Mouse (Mus musculus): ENCODE results near the gene Xirp1. TPM values are rescaled to one million over a fixed set of nuclear protein-coding genes. Genes with fewer than 3 reads are reported as not detected.
A peak's percentile ranks its signal among the peaks of the same experiment; 100 is the strongest.

The Xirp1 gene
- total RNA-seq, 2 experiments from 2014 or later = not detected

- peak; percentile 70 for ATAC-seq (replicated peaks; ENCODE audit: poor library complexity)
Observed at GRCm38 (mm10) chr9:119993092-119993844, 30.1 kb downstream of the Xirp1 start.

GRCm38 (mm10) chr9:119991310-119991709, 32.1 kb downstream of the Xirp1 start:
- no peak for ATAC-seq (replicated peaks; ENCODE audit: poor library complexity)

- ATAC-seq (replicated peaks; ENCODE audit: poor library complexity) = no peak
Observed at GRCm38 (mm10) chr9:119988304-119988703, 35.1 kb downstream of the Xirp1 start.

- no peak for ATAC-seq (replicated peaks; ENCODE audit: poor library complexity)
Observed at GRCm38 (mm10) chr9:119985881-119986574, 37.4 kb downstream of the Xirp1 start.

GRCm38 (mm10) chr9:119984536-119985011, 38.8 kb downstream of the Xirp1 start, which contains the start of gene Csrnp1:
Csrnp1 (minus strand) TSS chr9:119984658.
- ATAC-seq (replicated peaks; ENCODE audit: poor library complexity) = no peak

GRCm38 (mm10) chr9:119983585-119984535, 39.5 kb downstream of the Xirp1 start:
- ATAC-seq (replicated peaks; ENCODE audit: poor library complexity) = peak; percentile 43

GRCm38 (mm10) chr9:119982956-119983551, 40.3 kb downstream of the Xirp1 start:
- peak; percentile 5 for ATAC-seq (replicated peaks; ENCODE audit: poor library complexity)

- ATAC-seq (replicated peaks; ENCODE audit: poor library complexity) = peak; percentile 28
Observed at GRCm38 (mm10) chr9:119982241-119982811, 41.1 kb downstream of the Xirp1 start.

GRCm38 (mm10) chr9:119981183-119982179, 41.9 kb downstream of the Xirp1 start:
- ATAC-seq (replicated peaks; ENCODE audit: poor library complexity) = peak; percentile 38

- ATAC-seq (replicated peaks; ENCODE audit: poor library complexity) = no peak
Observed at GRCm38 (mm10) chr9:119980770-119981182, 42.6 kb downstream of the Xirp1 start.

GRCm38 (mm10) chr9:119979749-119980148, 43.6 kb downstream of the Xirp1 start:
- no peak for ATAC-seq (replicated peaks; ENCODE audit: poor library complexity)

- peak; percentile 12; the same call in 1 of the 2 replicates for ATAC-seq (replicated peaks; ENCODE audit: poor library complexity)
Observed at GRCm38 (mm10) chr9:119978811-119979441, 44.5 kb downstream of the Xirp1 start.

GRCm38 (mm10) chr9:119978151-119978810, 45.1 kb downstream of the Xirp1 start:
- no peak for ATAC-seq (replicated peaks; ENCODE audit: poor library complexity)

GRCm38 (mm10) chr9:119977557-119978060, 45.8 kb downstream of the Xirp1 start:
- no peak for ATAC-seq (replicated peaks; ENCODE audit: poor library complexity)

- peak; percentile 10 for ATAC-seq (replicated peaks; ENCODE audit: poor library complexity)
Observed at GRCm38 (mm10) chr9:119976704-119977556, 46.5 kb downstream of the Xirp1 start.

GRCm38 (mm10) chr9:119975286-119975685, 48.1 kb downstream of the Xirp1 start:
- ATAC-seq (replicated peaks; ENCODE audit: poor library complexity) = no peak

- ATAC-seq (replicated peaks; ENCODE audit: poor library complexity) = no peak
Observed at GRCm38 (mm10) chr9:119974609-119975008, 48.8 kb downstream of the Xirp1 start.

All from megakaryocyte progenitor cell, adult 5-6 weeks (primary cell).